Mouse (Mus musculus) adrenal gland, postnatal 36 days (tissue): ENCODE results near the gene Tspan18. TPM values are rescaled to one million over a fixed set of nuclear protein-coding genes. Genes with fewer than 3 reads are reported as not detected.
A peak's percentile ranks its signal among the peaks of the same experiment; 100 is the strongest.

ENCODE experiments used
- DNase-seq, 2 experiments: peaks; one replicate each; pipeline ENCODE4 v3.0.0; 2021; ENCODE audit warnings: mixed read lengths in 1 of 2
- total RNA-seq, 2 experiments: library from RNA; stranded (reverse); gene quantifications; 2 replicates each; pipeline ENCODE4 v1.2.3; 2021

Tspan18 gene
- total RNA-seq, 2 experiments from 2014 or later = 49.7 to 59.4 TPM

GRCm38 (mm10) chr2:93339373-93340106 is 5.2 kb upstream of the Tspan18 start:
- peak in 1 of 2 experiments; percentile 48 for DNase-seq

- DNase-seq = no peak
Measured at GRCm38 (mm10) chr2:93335996-93336395, 1.7 kb upstream of the Tspan18 start.

GRCm38 (mm10) chr2:93333241-93333816 is 976 bp downstream of the Tspan18 start:
- peak; percentile 92 to 95 for DNase-seq

GRCm38 (mm10) chr2:93332277-93332676 is 2.0 kb downstream of the Tspan18 start:
- DNase-seq = peak in 1 of 2 experiments; percentile 53

GRCm38 (mm10) chr2:93331121-93331520 is 3.2 kb downstream of the Tspan18 start:
- DNase-seq = no peak

GRCm38 (mm10) chr2:93329120-93329519 is 5.2 kb downstream of the Tspan18 start:
- peak in 1 of 2 experiments; percentile 33 for DNase-seq

GRCm38 (mm10) chr2:93327915-93328555 is 6.3 kb downstream of the Tspan18 start:
- DNase-seq = peak in 1 of 2 experiments; percentile 40

GRCm38 (mm10) chr2:93324681-93325080 is 9.6 kb downstream of the Tspan18 start:
- no peak for DNase-seq

- DNase-seq = peak; percentile 44 to 64
Measured at GRCm38 (mm10) chr2:93321946-93322345, 12.4 kb downstream of the Tspan18 start.

GRCm38 (mm10) chr2:93320267-93320666 is 14.0 kb downstream of the Tspan18 start:
- DNase-seq = peak in 1 of 2 experiments; percentile 43

GRCm38 (mm10) chr2:93319598-93319997 is 14.7 kb downstream of the Tspan18 start:
- DNase-seq = peak; percentile 59 to 73

- DNase-seq = peak; percentile 40 to 59
Measured at GRCm38 (mm10) chr2:93318781-93319349, 15.4 kb downstream of the Tspan18 start.

- DNase-seq = peak in 1 of 2 experiments; percentile 52
Measured at GRCm38 (mm10) chr2:93313768-93314632, 20.3 kb downstream of the Tspan18 start.

GRCm38 (mm10) chr2:93312458-93312857 is 21.8 kb downstream of the Tspan18 start:
- no peak for DNase-seq

- no peak for DNase-seq
Measured at GRCm38 (mm10) chr2:93309724-93310413, 24.4 kb downstream of the Tspan18 start.

GRCm38 (mm10) chr2:93306898-93307297 is 27.4 kb downstream of the Tspan18 start:
- DNase-seq = no peak

GRCm38 (mm10) chr2:93304273-93304634 is 30.1 kb downstream of the Tspan18 start:
- no peak for DNase-seq

GRCm38 (mm10) chr2:93303585-93304272 is 30.6 kb downstream of the Tspan18 start:
- no peak for DNase-seq

- DNase-seq = no peak
Measured at GRCm38 (mm10) chr2:93303260-93303584, 31.1 kb downstream of the Tspan18 start.

GRCm38 (mm10) chr2:93297656-93298055 is 36.6 kb downstream of the Tspan18 start:
- peak; percentile 85 to 86 for DNase-seq
